Mouse (Mus musculus): Measurements from ENCODE around the gene Hmg20b. TPM values are rescaled to one million over a fixed set of nuclear protein-coding genes. Genes with fewer than 3 reads are reported as not detected.

Gene Hmg20b
- total and polyA plus RNA-seq, 2 experiments from 2014 or later, result 15.1 to 25.2 TPM

DNA sequence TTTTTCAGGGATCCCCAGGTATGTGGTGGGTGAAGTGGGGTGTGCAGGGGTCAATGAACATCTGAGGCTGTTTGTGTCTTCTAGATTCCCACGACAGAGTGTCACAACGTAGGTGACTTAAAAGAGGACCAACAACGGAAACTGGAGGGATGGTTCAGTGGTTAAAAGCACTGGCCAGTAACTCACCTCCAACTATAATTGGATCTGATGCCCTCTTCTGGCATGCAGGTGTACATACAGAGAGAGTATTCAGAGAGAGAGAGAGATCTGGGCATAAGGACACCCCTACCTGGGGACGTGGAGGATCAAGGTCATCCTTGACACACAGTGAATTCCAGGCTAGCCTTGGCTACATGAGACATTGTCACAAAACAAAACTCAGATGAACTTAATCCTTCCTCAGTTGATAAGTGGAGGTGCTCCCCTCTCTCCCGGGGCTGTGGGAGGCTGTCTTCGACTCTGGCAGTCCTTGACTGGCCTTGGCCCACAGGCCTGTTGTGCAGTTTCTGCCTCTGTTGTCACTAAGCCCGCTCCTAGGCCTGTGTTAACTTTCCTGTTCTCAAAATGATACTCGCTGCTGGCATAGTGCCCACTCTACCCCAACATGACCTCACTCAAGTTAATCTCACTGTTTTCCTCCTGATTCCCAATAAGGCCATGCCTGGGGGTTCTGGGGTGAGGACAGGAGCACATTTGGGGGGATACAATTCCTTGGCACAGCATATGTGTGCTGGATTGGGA is 5.7 kb downstream of the Hmg20b start:
- peaks cover 36% of the 10 kb centered on the region for H3K27me3 ChIP-seq (ENCODE audit: insufficient read depth, low read length)
- H3K4me1 ChIP-seq (ENCODE audit: insufficient read depth), result 0 out of 2 replicates have a peak, but pooled peaks cover 3% of the 10 kb centered on the region
- no peak overlapping the region for H3K4me2 ChIP-seq (ENCODE audit: low read depth)
- H3K36me3 ChIP-seq (ENCODE audit: insufficient read depth), result no peaks in the 10 kb centered on the region
- DNase-seq (no peak), ATAC-seq (no peak)
- WGBS, result 51% methylated on average over 8 of the region's 8 CpGs
- H3K27ac ChIP-seq (ENCODE audit: low read depth, low read length), result no peak overlapping the region
- H3K9me3 ChIP-seq (ENCODE audit: low read length), result no peaks in the 10 kb centered on the region
- H3K4me3 ChIP-seq (ENCODE audit: low read depth, low read length), result no peak overlapping the region
- no peak overlapping the region for H3K9ac ChIP-seq
- peak; percentile 42 for TF ChIP-seq CTCF (IDR thresholded peaks at IDR 0.05; ENCODE audit: low read depth)

DNA sequence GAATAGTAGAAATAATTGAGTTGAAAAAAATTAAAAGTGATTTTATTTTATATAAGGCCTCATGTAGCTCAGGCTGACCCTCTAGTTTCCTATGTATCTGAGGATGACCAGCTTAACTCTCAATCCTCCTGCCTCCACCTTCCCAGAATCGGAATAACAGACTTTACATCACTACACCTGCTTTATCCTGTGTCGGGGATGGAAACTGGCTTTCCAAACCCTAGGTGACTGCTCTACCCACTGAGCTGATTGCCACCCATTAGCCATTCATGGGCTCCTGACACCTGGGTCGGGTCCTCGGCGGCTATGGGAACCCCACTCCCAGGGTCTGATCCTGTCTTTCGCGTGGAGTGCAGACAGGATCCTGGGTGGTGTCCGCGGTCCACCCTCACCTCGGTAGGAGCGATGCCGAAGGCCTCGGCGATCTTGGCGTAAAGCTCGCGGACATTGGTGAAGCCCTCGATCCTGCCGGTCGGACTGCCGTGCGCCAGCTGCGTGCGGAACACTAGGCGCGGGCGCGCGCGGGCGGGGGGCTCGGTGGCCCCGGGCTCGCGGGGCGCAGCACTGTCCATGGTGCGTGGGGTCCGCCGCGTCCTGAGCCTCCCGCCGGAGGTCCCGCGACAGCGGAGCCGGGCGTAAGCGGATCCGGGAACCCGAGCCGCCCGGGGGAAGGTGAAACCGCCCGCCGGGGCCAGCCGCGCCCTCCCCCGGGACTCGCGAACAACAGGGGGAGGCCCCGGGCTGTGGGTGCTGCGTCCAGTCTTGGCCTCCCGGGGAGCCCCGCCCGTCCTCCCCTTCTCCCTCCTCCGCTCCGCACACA is 7.4 kb downstream of the Hmg20b start, which contains the start of gene Gipc3:
Gene Gipc3 (minus strand): TSS at position 581 of the 820 bp plus-strand sequence.
- ATAC-seq (no peak), DNase-seq (no peak)
- Histone ChIP-seq H3K9me3 (ENCODE audit: low read length) (no peaks in the 10 kb centered on the region), H3K36me3 (ENCODE audit: insufficient read depth) (no peaks in the 10 kb centered on the region), H3K27ac (ENCODE audit: low read depth, low read length) (no peak within 1 kb of the TSS), H3K9ac (peak within 1 kb of the TSS; percentile 25), H3K4me1 (ENCODE audit: insufficient read depth) (0 out of 2 replicates have a peak, but pooled peaks cover 3% of the 10 kb centered on the region), H3K4me2 (ENCODE audit: low read depth) (peak within 1 kb of the TSS; percentile 61), H3K27me3 (ENCODE audit: insufficient read depth, low read length) (peaks cover 36% of the 10 kb centered on the region), H3K4me3 (ENCODE audit: low read depth, low read length) (peak within 1 kb of the TSS; percentile 34)
- 7% methylated on average over 56 of the region's 67 CpGs for WGBS
- TF ChIP-seq CTCF (IDR thresholded peaks at IDR 0.05; ENCODE audit: low read depth), result no peak

DNA sequence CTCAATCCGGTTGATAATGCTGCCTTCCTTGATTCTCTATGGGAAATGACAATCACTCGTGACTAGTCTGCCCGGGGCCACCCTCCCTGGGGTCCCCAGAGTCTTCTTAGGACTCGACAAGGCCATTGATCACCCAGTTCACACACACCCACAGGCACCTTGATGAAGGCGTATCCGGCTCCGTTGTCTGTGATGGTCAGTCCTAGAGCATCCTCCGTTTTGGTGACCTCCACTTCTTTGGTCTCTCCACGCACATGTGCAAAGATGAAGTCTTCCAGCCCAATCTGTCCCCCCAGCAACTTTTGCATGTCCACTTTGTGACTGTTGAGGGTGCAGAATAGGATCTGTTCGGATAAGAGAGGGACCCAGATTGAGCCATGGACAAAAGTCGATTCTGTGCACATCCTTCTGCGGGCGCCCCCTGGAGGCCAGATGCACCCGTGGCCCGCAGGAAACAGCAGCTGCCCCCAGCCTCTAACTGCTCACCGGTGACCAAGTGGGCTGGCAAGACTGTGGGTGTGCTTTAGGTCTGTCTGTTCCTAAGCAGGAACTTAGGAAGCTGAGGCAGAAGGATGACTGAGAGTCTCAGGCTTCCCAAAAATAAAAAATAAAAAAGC is 8.8 kb downstream of the Hmg20b start:
- Histone ChIP-seq H3K9ac (no peak overlapping the region), H3K4me2 (ENCODE audit: low read depth) (no peak overlapping the region), H3K36me3 (ENCODE audit: insufficient read depth) (no peaks in the 10 kb centered on the region), H3K4me3 (ENCODE audit: low read depth, low read length) (no peak overlapping the region), H3K27ac (ENCODE audit: low read depth, low read length) (no peak overlapping the region), H3K9me3 (ENCODE audit: low read length) (no peaks in the 10 kb centered on the region), H3K4me1 (ENCODE audit: insufficient read depth) (0 out of 2 replicates have a peak, but pooled peaks cover 1% of the 10 kb centered on the region), H3K27me3 (ENCODE audit: insufficient read depth, low read length) (peaks cover 36% of the 10 kb centered on the region)
- peak; percentile 52 for DNase-seq
- peak; percentile 69 for TF ChIP-seq CTCF (IDR thresholded peaks at IDR 0.05; ENCODE audit: low read depth)
- 34% methylated on average over 16 of the region's 16 CpGs for WGBS
- ATAC-seq, result no peak

- Histone ChIP-seq H3K9ac (no peak overlapping the region), H3K4me2 (ENCODE audit: low read depth) (no peak overlapping the region), H3K4me3 (ENCODE audit: low read depth, low read length) (no peak overlapping the region), H3K27me3 (ENCODE audit: insufficient read depth, low read length) (peaks cover 36% of the 10 kb centered on the region), H3K4me1 (ENCODE audit: insufficient read depth) (no peaks in the 10 kb centered on the region), H3K9me3 (ENCODE audit: low read length) (no peaks in the 10 kb centered on the region), H3K27ac (ENCODE audit: low read depth, low read length) (no peak overlapping the region), H3K36me3 (ENCODE audit: insufficient read depth) (no peaks in the 10 kb centered on the region)
- DNase-seq (no peak), ATAC-seq (no peak)
- no peak for TF ChIP-seq CTCF (IDR thresholded peaks at IDR 0.05; ENCODE audit: low read depth)
- 42% methylated on average over 17 of the region's 17 CpGs for WGBS
Observed at GRCm38 (mm10) chr10:81340551-81341332, 9.5 kb downstream of the Hmg20b start.

DNA sequence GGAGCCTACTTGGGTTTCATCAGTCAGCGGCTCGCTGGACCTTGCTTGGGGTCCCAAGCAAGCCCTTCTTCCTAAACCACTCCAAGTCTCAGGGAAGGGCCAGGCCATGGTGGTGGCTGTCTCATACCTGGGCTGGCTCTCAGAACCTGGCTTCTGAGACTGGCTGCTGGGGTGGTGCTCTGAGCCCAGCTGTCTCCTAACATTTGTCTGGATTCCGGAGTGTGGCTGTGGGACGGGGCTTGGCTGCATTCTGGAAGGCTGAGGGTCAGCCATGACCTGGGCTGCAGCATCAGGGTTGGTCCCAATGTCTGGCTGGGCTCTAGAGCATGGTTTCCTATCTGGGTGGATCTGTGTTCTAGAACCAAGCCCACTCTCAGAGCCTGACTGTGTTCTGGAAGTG is 13.7 kb downstream of the Hmg20b start:
- Histone ChIP-seq H3K4me3 (ENCODE audit: low read depth, low read length) (no peak overlapping the region), H3K9ac (no peak overlapping the region), H3K27me3 (ENCODE audit: insufficient read depth, low read length) (peaks cover 6% of the 10 kb centered on the region), H3K4me1 (ENCODE audit: insufficient read depth) (no peaks in the 10 kb centered on the region), H3K36me3 (ENCODE audit: insufficient read depth) (no peaks in the 10 kb centered on the region), H3K9me3 (ENCODE audit: low read length) (no peaks in the 10 kb centered on the region), H3K27ac (ENCODE audit: low read depth, low read length) (no peak overlapping the region), H3K4me2 (ENCODE audit: low read depth) (no peak overlapping the region)
- TF ChIP-seq CTCF (IDR thresholded peaks at IDR 0.05; ENCODE audit: low read depth), result no peak
- WGBS, result 100% methylated on average over 4 of the region's 4 CpGs
- no peak for ATAC-seq
- DNase-seq, result no peak
